Mouse (Mus musculus): Measurements from ENCODE around the gene Col24a1.

GRCm38 (mm10) chr3:145383095-145383494 is 90.8 kb downstream of the Col24a1 start:
- TF ChIP-seq CTCF (IDR thresholded peaks at IDR 0.05; ENCODE audit: insufficient read depth, low read depth, low read length): no peak
- TF ChIP-seq POLR2A (IDR thresholded peaks at IDR 0.05; ENCODE audit: insufficient read depth, low read depth, low read length): no peak
